Mouse (Mus musculus) MEL (cell line): ENCODE results near the gene Rabl2.

Experiments used
- CTCF ChIP-seq, 3 experiments: IDR thresholded peaks in 2 of 3; conservative IDR thresholded peaks in 1 of 3; 2 replicates each; pipeline ENCODE4 v1.5.1; 2011 to 2012; ENCODE audit warnings: low read length in 3 of 3, low read depth in 2 of 3, mild to moderate bottlenecking in 2 of 3, improper control_type of control experiment in 1 of 3, inconsistent platforms in 1 of 3, mixed read lengths in 1 of 3, moderate library complexity in 1 of 3; ENCODE audit not compliant: control insufficient read depth in 1 of 3, insufficient read depth in 1 of 3, poor library complexity in 1 of 3, severe bottlenecking in 1 of 3
- GABPA ChIP-seq: IDR thresholded peaks from 2 replicates; pipeline ENCODE4 v1.6.1; 2012; ENCODE audit warnings: low read depth, mild to moderate bottlenecking, inconsistent platforms, low read length, improper control_type of control experiment, moderate library complexity

DNA sequence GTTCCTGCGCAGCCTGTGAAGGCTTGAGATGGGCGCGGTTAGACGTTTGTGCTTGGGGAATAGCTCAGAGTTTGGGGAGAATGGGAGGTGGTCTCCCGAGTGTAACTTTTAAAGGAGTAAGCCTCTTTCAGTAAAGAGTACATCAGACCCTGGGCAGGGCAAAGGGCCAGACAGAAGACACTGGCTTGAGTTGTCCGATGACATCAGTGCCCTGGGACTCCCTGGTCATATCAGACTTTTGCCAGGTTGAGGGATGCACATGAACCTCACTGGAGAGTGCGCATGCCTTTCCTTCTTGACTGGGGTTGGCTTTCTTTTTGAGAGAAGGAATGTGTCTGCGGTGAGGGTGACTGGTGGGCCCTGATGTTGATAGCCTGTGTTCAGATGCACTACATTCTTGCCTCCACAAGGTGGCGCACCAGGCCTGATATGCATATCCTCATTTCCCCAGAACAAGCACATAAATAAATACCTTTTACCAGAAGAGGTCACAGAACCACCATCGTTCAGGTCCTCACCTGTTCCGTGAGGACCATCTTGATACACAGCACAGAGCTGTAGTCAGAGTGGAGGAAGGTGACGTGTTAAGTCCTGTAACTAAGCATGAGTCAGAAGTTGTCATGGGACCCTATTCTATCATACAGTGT lies 30.7 kb upstream of the Rabl2 start:
- TF ChIP-seq GABPA = no peak
- TF ChIP-seq CTCF (IDR thresholded peaks at IDR 0.05 in 2 of 3, conservative IDR thresholded peaks at IDR 0.05 in 1 of 3; ENCODE audit: control insufficient read depth in 1 of 3, insufficient read depth in 1 of 3, low read depth in 2 of 3, low read length in 3 of 3, poor library complexity in 1 of 3, severe bottlenecking in 1 of 3) = peak; percentile 80 to 89 (median 87)
